Mouse (Mus musculus) spleen, adult 2 months (tissue): ENCODE data around the gene Ptprb.

Experiments
- CTCF ChIP-seq: fragments of 200-500 bp; IDR thresholded peaks from 2 replicates; pipeline ENCODE4 v1.5.1; 2011; ENCODE audit warnings: mild to moderate bottlenecking, inconsistent platforms; ENCODE audit not compliant: insufficient read depth, insufficient read length, insufficient replicate concordance; ENCODE audit errors: extremely low read depth
- POLR2A ChIP-seq: fragments of 200-500 bp; IDR thresholded peaks from 2 replicates; pipeline ENCODE4 v1.6.1; 2011; ENCODE audit warnings: low read depth, low read length, inconsistent platforms

DNA sequence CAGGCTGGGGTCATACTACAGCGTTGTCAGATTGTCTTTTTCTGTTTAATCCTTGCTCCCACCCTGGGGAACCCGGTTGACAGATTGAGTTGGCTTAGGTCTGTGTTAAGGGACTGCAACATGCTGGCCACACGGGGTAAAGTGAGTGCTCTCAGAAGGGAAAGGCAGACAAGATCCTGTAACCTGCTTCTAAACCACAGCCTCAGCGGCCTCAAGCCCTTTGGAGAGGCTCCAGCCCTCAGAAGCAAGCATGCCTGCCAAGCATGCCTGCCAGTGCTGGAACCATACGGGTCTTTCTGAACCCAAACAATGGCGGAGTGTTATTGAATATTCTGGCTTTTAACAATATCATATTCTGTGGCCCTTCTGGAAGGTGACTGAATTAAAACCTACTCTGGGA is 149.6 kb downstream of the Ptprb start:
- no peak for TF ChIP-seq POLR2A
- TF ChIP-seq CTCF: no peak
